Mouse (Mus musculus): ENCODE measurements at regions not wholly inside any gene's neighbourhood (a gene's known extent, or its start where the extent isn't known, plus 50 kb on each side); places are given as distances from the start of the nearest gene placed in this dataset.

- Histone ChIP-seq H3K27ac (replicated peaks; ENCODE audit: low read depth, low read length) (peak overlapping the region; percentile 68), H3K4me1 (ENCODE audit: control insufficient read depth, insufficient read depth, low read length) (no peaks in the 10 kb centered on the region), H3K27me3 (ENCODE audit: control insufficient read depth, insufficient read depth, low read length) (no peaks in the 10 kb centered on the region), H3K4me3 (ENCODE audit: low read depth, low read length) (peak overlapping the region; percentile 40), H3K36me3 (ENCODE audit: control insufficient read depth, insufficient read depth, low read length) (no peaks in the 10 kb centered on the region), H3K4me2 (ENCODE audit: low read depth, severe bottlenecking) (peak overlapping the region; percentile 53), H3K9me3 (ENCODE audit: control insufficient read depth, low read length) (no peaks in the 10 kb centered on the region), H3K9ac (ENCODE audit: low read length) (peak overlapping the region; percentile 67; the same call in 1 of the 2 replicates)
- under 1% methylated on average over 21 of the region's 21 CpGs for WGBS
- peak; percentile 98 for ATAC-seq (ENCODE audit: insufficient number of reproducible peaks, low FRiP score, low TSS enrichment, low read depth)
- peak; percentile 94 for DNase-seq (ENCODE audit: low spot score)
Observed at GRCm38 (mm10) chr7:58399145-58399604, 256.8 kb upstream of the Atp10a start.

GRCm38 (mm10) chr7:58399651-58400050 lies 256.3 kb upstream of the Atp10a start:
- H3K27ac ChIP-seq (replicated peaks; ENCODE audit: low read depth, low read length): no peak overlapping the region
- H3K4me2 ChIP-seq (ENCODE audit: low read depth, severe bottlenecking): peak overlapping the region; percentile 53; the same call in 1 of the 2 replicates
- H3K36me3 ChIP-seq (ENCODE audit: control insufficient read depth, insufficient read depth, low read length): no peaks in the 10 kb centered on the region
- H3K9ac ChIP-seq (ENCODE audit: low read length): no peak overlapping the region
- H3K9me3 ChIP-seq (ENCODE audit: control insufficient read depth, low read length): no peaks in the 10 kb centered on the region
- no peaks in the 10 kb centered on the region for H3K27me3 ChIP-seq (ENCODE audit: control insufficient read depth, insufficient read depth, low read length)
- peak; percentile 35 for DNase-seq (ENCODE audit: low spot score)
- H3K4me1 ChIP-seq (ENCODE audit: control insufficient read depth, insufficient read depth, low read length): no peaks in the 10 kb centered on the region
- peak overlapping the region; percentile 27 for H3K4me3 ChIP-seq (ENCODE audit: low read depth, low read length)
- WGBS: 55% methylated on average over 5 of the region's 5 CpGs
- ATAC-seq (ENCODE audit: insufficient number of reproducible peaks, low FRiP score, low TSS enrichment, low read depth): no peak; the same call in 1 of the 2 replicates

- Histone ChIP-seq H3K27ac (replicated peaks; ENCODE audit: low read depth, low read length) (no peak overlapping the region), H3K4me3 (ENCODE audit: low read depth, low read length) (no peak overlapping the region), H3K4me2 (ENCODE audit: low read depth, severe bottlenecking) (no peak overlapping the region), H3K9ac (ENCODE audit: low read length) (no peak overlapping the region), H3K4me1 (ENCODE audit: control insufficient read depth, insufficient read depth, low read length) (no peaks in the 10 kb centered on the region), H3K36me3 (ENCODE audit: control insufficient read depth, insufficient read depth, low read length) (no peaks in the 10 kb centered on the region), H3K27me3 (ENCODE audit: control insufficient read depth, insufficient read depth, low read length) (no peaks in the 10 kb centered on the region), H3K9me3 (ENCODE audit: control insufficient read depth, low read length) (no peaks in the 10 kb centered on the region)
- 77% methylated on average over 1 of the region's 1 CpGs for WGBS
- DNase-seq (ENCODE audit: low spot score) (no peak), ATAC-seq (ENCODE audit: insufficient number of reproducible peaks, low FRiP score, low TSS enrichment, low read depth) (no peak)
Observed at GRCm38 (mm10) chr7:58400594-58400993, 255.4 kb upstream of the Atp10a start.

- DNase-seq (ENCODE audit: low spot score): no peak
- no peak for ATAC-seq (ENCODE audit: insufficient number of reproducible peaks, low FRiP score, low TSS enrichment, low read depth)
- no peaks in the 10 kb centered on the region for H3K9me3 ChIP-seq (ENCODE audit: control insufficient read depth, low read length)
- H3K4me3 ChIP-seq (ENCODE audit: low read depth, low read length): no peak overlapping the region
- no peak overlapping the region for H3K27ac ChIP-seq (replicated peaks; ENCODE audit: low read depth, low read length)
- no peaks in the 10 kb centered on the region for H3K36me3 ChIP-seq (ENCODE audit: control insufficient read depth, insufficient read depth, low read length)
- no peak overlapping the region for H3K4me2 ChIP-seq (ENCODE audit: low read depth, severe bottlenecking)
- no peak overlapping the region for H3K9ac ChIP-seq (ENCODE audit: low read length)
- no peaks in the 10 kb centered on the region for H3K4me1 ChIP-seq (ENCODE audit: control insufficient read depth, insufficient read depth, low read length)
- no peaks in the 10 kb centered on the region for H3K27me3 ChIP-seq (ENCODE audit: control insufficient read depth, insufficient read depth, low read length)
- WGBS: 64% methylated on average over 2 of the region's 2 CpGs
Observed at GRCm38 (mm10) chr7:58436888-58437625, 218.9 kb upstream of the Atp10a start.

GRCm38 (mm10) chr7:58442535-58443184 lies 213.3 kb upstream of the Atp10a start:
- Histone ChIP-seq H3K4me1 (ENCODE audit: control insufficient read depth, insufficient read depth, low read length) (no peaks in the 10 kb centered on the region), H3K36me3 (ENCODE audit: control insufficient read depth, insufficient read depth, low read length) (no peaks in the 10 kb centered on the region), H3K4me2 (ENCODE audit: low read depth, severe bottlenecking) (no peak overlapping the region), H3K4me3 (ENCODE audit: low read depth, low read length) (no peak overlapping the region), H3K27me3 (ENCODE audit: control insufficient read depth, insufficient read depth, low read length) (no peaks in the 10 kb centered on the region), H3K27ac (replicated peaks; ENCODE audit: low read depth, low read length) (no peak overlapping the region), H3K9ac (ENCODE audit: low read length) (no peak overlapping the region), H3K9me3 (ENCODE audit: control insufficient read depth, low read length) (no peaks in the 10 kb centered on the region)
- no peak for DNase-seq (ENCODE audit: low spot score)
- 87% methylated on average over 1 of the region's 1 CpGs for WGBS
- no peak for ATAC-seq (ENCODE audit: insufficient number of reproducible peaks, low FRiP score, low TSS enrichment, low read depth)

GRCm38 (mm10) chr7:58443297-58443696 lies 212.7 kb upstream of the Atp10a start:
- no peaks in the 10 kb centered on the region for H3K27me3 ChIP-seq (ENCODE audit: control insufficient read depth, insufficient read depth, low read length)
- H3K4me1 ChIP-seq (ENCODE audit: control insufficient read depth, insufficient read depth, low read length): no peaks in the 10 kb centered on the region
- H3K9me3 ChIP-seq (ENCODE audit: control insufficient read depth, low read length): no peaks in the 10 kb centered on the region
- no peak for DNase-seq (ENCODE audit: low spot score)
- ATAC-seq (ENCODE audit: insufficient number of reproducible peaks, low FRiP score, low TSS enrichment, low read depth): no peak
- no peak overlapping the region for H3K4me2 ChIP-seq (ENCODE audit: low read depth, severe bottlenecking)
- no peak overlapping the region for H3K4me3 ChIP-seq (ENCODE audit: low read depth, low read length)
- H3K9ac ChIP-seq (ENCODE audit: low read length): no peak overlapping the region
- 88% methylated on average over 3 of the region's 3 CpGs for WGBS
- no peaks in the 10 kb centered on the region for H3K36me3 ChIP-seq (ENCODE audit: control insufficient read depth, insufficient read depth, low read length)
- H3K27ac ChIP-seq (replicated peaks; ENCODE audit: low read depth, low read length): no peak overlapping the region

- H3K27me3 ChIP-seq (ENCODE audit: control insufficient read depth, insufficient read depth, low read length): no peaks in the 10 kb centered on the region
- H3K4me3 ChIP-seq (ENCODE audit: low read depth, low read length): no peak overlapping the region
- H3K36me3 ChIP-seq (ENCODE audit: control insufficient read depth, insufficient read depth, low read length): no peaks in the 10 kb centered on the region
- no peak overlapping the region for H3K27ac ChIP-seq (replicated peaks; ENCODE audit: low read depth, low read length)
- ATAC-seq (ENCODE audit: insufficient number of reproducible peaks, low FRiP score, low TSS enrichment, low read depth): no peak
- no peaks in the 10 kb centered on the region for H3K4me1 ChIP-seq (ENCODE audit: control insufficient read depth, insufficient read depth, low read length)
- no peak for DNase-seq (ENCODE audit: low spot score)
- H3K9ac ChIP-seq (ENCODE audit: low read length): no peak overlapping the region
- WGBS: 85% methylated on average over 1 of the region's 1 CpGs
- no peak overlapping the region for H3K4me2 ChIP-seq (ENCODE audit: low read depth, severe bottlenecking)
- no peaks in the 10 kb centered on the region for H3K9me3 ChIP-seq (ENCODE audit: control insufficient read depth, low read length)
Observed at GRCm38 (mm10) chr7:58445781-58446180, 210.2 kb upstream of the Atp10a start.

GRCm38 (mm10) chr7:58446261-58446660 lies 209.7 kb upstream of the Atp10a start:
- no peak overlapping the region for H3K4me2 ChIP-seq (ENCODE audit: low read depth, severe bottlenecking)
- ATAC-seq (ENCODE audit: insufficient number of reproducible peaks, low FRiP score, low TSS enrichment, low read depth): no peak
- H3K4me1 ChIP-seq (ENCODE audit: control insufficient read depth, insufficient read depth, low read length): no peaks in the 10 kb centered on the region
- no peak overlapping the region for H3K9ac ChIP-seq (ENCODE audit: low read length)
- no peak overlapping the region for H3K27ac ChIP-seq (replicated peaks; ENCODE audit: low read depth, low read length)
- DNase-seq (ENCODE audit: low spot score): no peak
- no peaks in the 10 kb centered on the region for H3K36me3 ChIP-seq (ENCODE audit: control insufficient read depth, insufficient read depth, low read length)
- no peaks in the 10 kb centered on the region for H3K27me3 ChIP-seq (ENCODE audit: control insufficient read depth, insufficient read depth, low read length)
- H3K9me3 ChIP-seq (ENCODE audit: control insufficient read depth, low read length): no peaks in the 10 kb centered on the region
- H3K4me3 ChIP-seq (ENCODE audit: low read depth, low read length): no peak overlapping the region

Data from limb, embryonic 11.5 days (tissue).